Mouse (Mus musculus) left cerebral cortex, adult 8-10 months (tissue): ENCODE results near the gene 4930583I09Rik. TPM values are rescaled to one million over a fixed set of nuclear protein-coding genes. Genes with fewer than 3 reads are reported as not detected.

Experiments used
- DNase-seq, 2 experiments: peaks; one replicate each; pipeline ENCODE4 v3.0.0; 2022; ENCODE audit warnings: low spot score in 2 of 2
- total RNA-seq, 4 experiments: library from RNA; stranded (reverse); gene quantifications; 2 replicates each; pipeline ENCODE4 v1.2.4; 2022

The 4930583I09Rik gene
- total RNA-seq, 4 experiments from 2014 or later: not detected

DNA sequence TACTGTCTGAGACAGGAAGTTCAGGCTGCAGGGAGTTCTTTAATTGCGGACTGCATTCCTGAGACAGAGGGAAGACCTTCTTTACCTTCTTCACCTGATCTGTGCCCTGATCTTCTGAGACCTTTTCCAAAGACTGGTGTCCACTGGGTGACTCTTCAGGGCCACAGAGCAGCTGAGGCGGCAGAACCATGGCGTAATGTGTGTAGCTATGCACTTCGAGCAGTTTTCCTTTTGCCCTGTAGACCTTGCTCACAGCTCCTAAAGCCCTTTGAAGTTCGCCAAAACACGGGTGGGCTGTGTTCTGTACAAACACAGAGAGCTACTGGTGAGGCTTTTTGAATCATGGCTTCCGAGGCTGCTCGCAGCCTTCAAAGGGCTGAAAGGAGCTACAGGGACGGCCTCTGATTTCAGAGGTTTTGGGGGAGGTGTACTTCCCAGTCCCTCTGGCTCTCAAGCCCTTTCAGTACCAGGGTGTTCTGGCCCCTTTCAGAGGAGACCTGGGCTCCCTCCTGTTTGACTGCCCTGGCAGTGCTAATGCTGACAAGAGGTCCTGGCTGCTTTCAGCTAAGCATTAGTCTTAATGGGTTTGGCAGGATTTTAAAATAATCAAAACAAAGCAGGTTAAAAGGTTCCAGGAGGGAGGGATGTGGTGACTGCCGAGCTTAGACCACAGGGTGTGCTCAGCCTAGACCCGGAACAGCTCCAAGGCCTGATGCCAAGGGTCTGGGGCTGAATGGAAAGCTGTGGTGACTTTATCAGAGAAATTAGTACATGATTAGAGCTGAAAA is 33.5 kb downstream of the 4930583I09Rik start:
- no peak for DNase-seq

GRCm38 (mm10) chr17:64792623-64793022 is 43.2 kb downstream of the 4930583I09Rik start:
- no peak for DNase-seq

DNA sequence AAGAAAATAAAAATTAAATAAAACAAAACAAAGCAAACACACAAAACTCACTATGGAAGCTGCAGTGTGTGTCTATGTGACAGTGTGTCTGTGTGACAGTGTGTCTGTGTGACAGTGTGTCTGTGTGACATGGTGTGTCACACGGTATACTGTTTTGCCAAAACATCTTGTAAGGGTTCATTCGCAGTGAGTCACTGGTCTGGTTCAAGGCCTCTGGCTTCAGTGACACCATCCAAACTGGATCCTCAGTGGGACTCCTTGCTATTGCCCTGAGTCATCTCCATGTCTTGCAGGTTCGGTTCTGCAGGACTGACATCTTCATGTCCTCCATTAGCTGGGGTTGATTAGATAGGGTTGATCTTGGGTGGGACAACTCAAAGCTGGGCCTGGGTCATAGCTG is 43.8 kb downstream of the 4930583I09Rik start:
- DNase-seq: no peak

DNA sequence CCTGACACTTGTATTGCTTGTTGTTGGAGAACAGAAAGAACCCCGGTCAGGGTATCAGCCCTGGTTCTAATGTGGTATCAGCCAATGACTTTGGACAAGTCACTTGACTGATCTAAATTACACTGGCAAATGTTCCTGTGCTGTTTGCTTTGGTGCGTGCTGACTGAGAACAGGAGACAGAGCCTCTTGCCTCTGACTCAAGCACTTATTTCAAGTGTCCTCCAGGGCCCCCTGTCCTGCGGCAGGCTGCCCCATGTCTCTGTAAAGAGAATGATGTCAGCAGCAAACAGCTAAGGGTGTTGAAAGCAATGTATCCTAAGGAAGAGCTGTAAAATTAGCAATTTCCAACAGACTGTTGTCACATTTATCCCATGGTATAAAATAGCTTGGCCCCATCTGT is 46.7 kb downstream of the 4930583I09Rik start:
- no peak for DNase-seq

- DNase-seq: no peak
Observed at GRCm38 (mm10) chr17:64788301-64788700, 47.6 kb downstream of the 4930583I09Rik start.

GRCm38 (mm10) chr17:64785961-64786360 is 49.9 kb downstream of the 4930583I09Rik start:
- DNase-seq: no peak

Other genes with a start within 250 kb of the 4930583I09Rik start
- gene Man2a1, start 235.3 kb downstream of the 4930583I09Rik start, total RNA-seq: 10 to 100 TPM; 20.3 to 21.7 (median 20.9) TPM